Mouse (Mus musculus) mammary gland, adult 2 months (tissue): ENCODE measurements around the gene Usp10. TPM values are rescaled to one million over a fixed set of nuclear protein-coding genes. Genes with fewer than 3 reads are reported as not detected.

Source experiments
- polyA plus RNA-seq: library from polyadenylated mRNA; depleted of rRNA; stranded (reverse); fragments of >200 nt; gene quantifications from 2 replicates; pipeline ENCODE4 v1.2.3, GENCODE M21; 2012; ENCODE audit warnings: low replicate concordance; rRNA removed

Gene Usp10
- 43.6 and 78.8 TPM in 2 replicates for polyA plus RNA-seq

DNA sequence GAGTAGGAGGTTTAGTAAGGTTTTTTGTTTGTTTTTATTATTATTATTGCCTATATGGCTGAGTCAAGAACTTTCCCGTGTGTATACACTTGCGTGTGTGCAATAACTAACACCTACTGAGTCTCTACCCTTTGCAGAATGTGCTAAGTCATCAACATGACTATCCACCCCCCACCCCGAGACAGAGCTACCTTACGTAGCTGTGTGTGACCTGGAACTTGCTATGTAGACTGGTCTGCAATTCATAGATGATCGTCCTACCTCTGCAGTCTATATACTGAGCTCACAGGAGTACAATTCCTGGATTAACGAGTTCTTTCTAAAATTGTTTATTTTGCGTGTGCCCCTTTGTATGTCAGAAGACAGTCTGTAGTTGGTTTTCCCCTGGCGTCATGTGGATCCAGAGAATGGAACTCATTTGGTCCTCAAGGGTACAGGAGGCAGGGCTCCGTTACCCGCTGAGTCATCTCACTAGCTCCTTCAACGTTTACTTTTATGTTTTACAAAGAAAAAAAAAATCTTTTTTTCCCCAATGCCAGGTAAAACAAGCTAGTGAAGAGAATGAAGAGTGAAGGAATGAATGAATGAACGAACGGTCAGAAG, at the start of gene Usp10:
TSS of gene Usp10 (plus strand) at position 417 of the 603 bp plus-strand sequence.

DNA sequence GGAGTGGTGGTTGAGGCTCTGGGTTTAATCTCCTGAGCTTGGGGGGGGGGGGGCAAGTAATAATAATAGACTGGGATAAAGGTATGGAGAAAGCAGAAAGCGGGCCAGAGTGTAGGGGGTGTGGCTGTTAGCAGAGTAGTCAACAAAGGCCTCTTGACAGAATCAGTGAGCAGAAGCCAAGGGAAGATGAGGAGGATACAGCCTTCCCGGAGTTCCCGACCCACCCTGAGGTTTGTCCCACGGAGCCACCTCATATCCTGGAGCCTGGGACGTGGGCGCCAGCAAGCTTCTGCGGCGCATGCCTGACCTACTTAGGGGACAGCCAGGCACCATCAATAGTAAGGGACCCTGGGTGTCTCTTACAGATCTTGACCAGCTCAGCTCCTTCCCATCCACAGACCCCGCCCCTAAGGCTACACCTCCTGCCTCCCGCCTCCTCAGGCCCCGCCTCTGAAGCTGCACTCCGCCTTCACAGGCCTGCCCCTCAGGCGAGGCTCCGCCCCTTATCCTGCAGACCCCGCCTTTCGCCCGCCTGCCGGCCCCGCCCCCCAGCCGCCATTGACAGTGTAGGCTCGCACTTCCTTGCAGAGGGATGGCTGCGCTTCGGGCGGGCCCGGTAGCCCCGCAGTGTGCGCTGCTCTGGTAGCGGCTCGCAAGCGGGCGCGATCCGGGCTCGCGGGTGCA, 48.3 kb upstream of the Usp10 start, which contains the start of gene Klhl36:
TSS of gene Klhl36 (plus strand) at position 561 of the 684 bp plus-strand sequence.

DNA sequence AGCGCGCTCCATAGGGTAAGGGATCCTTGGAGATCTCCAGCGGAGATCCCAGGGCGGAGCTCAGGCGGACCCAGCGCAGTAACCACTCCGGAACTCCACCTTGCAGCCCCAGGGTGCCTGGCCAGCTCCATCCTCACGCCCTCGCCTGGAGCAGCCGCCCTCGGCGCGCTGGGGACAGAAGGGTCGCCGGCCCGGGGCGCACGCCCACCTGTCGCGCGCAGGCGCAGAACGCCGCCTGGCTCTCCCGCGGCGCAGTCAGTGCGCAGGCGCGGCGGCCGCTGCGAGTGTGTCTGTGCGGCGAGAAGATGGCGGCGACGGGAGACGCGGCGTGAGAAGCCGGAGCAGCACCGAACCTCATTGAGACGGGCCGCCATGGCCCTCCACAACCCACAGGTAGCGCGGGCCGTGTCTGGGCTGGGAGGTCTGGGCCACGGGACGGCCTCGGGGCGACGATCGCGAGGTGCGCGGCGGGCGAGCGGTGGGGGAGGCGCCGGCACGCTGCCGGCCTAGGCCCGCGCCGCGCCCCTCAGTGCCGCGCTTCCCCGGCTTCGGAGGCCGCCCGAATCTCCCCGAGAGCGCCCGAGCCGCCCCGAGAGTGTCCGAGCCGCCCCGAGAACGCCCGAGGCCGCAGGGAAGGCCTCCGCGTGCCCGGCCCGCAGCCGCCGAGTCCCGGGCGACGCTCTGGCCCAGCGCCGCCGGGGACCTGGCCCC, 542 bp downstream of the Usp10 start, which contains the start of gene Gm20388:
TSS of gene Gm20388 (plus strand) at position 295 of the 711 bp plus-strand sequence.

DNA sequence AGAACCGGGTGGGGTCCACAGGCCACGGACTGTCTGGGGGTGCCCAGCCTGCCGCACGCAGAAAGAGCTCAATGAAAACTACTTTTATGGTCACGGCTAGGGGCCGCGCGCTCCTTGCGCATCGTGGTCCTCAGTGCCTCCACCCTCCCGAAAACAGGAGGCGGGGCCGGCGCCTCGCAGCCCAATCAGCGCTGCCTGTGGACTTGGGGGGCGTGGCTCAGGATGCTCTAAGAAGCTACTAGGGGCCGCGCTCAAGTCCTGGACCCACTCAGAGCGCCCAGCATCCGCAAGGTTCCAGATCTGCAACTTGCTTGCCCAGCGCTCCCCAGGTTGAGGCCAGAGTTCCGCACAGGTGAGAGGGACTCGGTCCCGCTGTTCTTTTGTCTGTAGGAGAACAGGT, 82.1 kb downstream of the Usp10 start, which contains the start of gene Crispld2:
TSS of gene Crispld2 (plus strand) at position 190 of the 400 bp plus-strand sequence.

Other genes with a start within 250 kb of the Usp10 start
- gene Wfdc1, start 244.0 kb upstream of the Usp10 start, polyA plus RNA-seq = 8.0 and 21.8 TPM in 2 replicates
- gene Atp2c2, start 210.4 kb upstream of the Usp10 start, polyA plus RNA-seq = 2.5 and 2.9 TPM in 2 replicates
- gene Tldc1, start 131.9 kb upstream of the Usp10 start, polyA plus RNA-seq = 9.8 and 10.4 TPM in 2 replicates
- 212 and 609 TPM in 2 replicates for gene Cotl1, start 69.8 kb upstream of the Usp10 start, polyA plus RNA-seq
- gene Klhl36, start 48.1 kb upstream of the Usp10 start, polyA plus RNA-seq = 20.4 and 49.9 TPM in 2 replicates
- 79.6 and 91.0 TPM in 2 replicates for gene Gm20388, start 481 bp downstream of the Usp10 start, polyA plus RNA-seq
- gene Crispld2, start 82.1 kb downstream of the Usp10 start, polyA plus RNA-seq = 26.0 and 30.3 TPM in 2 replicates
- 71.1 and 82.0 TPM in 2 replicates for gene Zdhhc7, start 191.1 kb downstream of the Usp10 start, polyA plus RNA-seq
- gene 6430548M08Rik, start 203.8 kb downstream of the Usp10 start, polyA plus RNA-seq = 9.1 and 21.5 TPM in 2 replicates